Mouse (Mus musculus): ENCODE results near the gene Asxl1.

Gene Asxl1

GRCm38 (mm10) chr2:153417841-153418240 lies 72.2 kb downstream of the Asxl1 start:
- no peak for DNase-seq

- DNase-seq, result no peak
Measured at GRCm38 (mm10) chr2:153418381-153418780, 72.8 kb downstream of the Asxl1 start.

- peak; percentile 48 for DNase-seq
Measured at GRCm38 (mm10) chr2:153421233-153421632, 75.6 kb downstream of the Asxl1 start.

GRCm38 (mm10) chr2:153422051-153422450 lies 76.4 kb downstream of the Asxl1 start:
- peak; percentile 62 for DNase-seq

- DNase-seq, result no peak
Measured at GRCm38 (mm10) chr2:153423113-153423512, 77.5 kb downstream of the Asxl1 start.

GRCm38 (mm10) chr2:153424557-153424956 lies 78.9 kb downstream of the Asxl1 start:
- DNase-seq, result no peak

- no peak for DNase-seq
Measured at GRCm38 (mm10) chr2:153425124-153425844, 79.7 kb downstream of the Asxl1 start.

GRCm38 (mm10) chr2:153425998-153426670 lies 80.5 kb downstream of the Asxl1 start:
- peak; percentile 50 for DNase-seq

- DNase-seq, result peak; percentile 68
Measured at GRCm38 (mm10) chr2:153426931-153427330, 81.3 kb downstream of the Asxl1 start.

- DNase-seq, result no peak
Measured at GRCm38 (mm10) chr2:153428485-153428884, 82.9 kb downstream of the Asxl1 start.

GRCm38 (mm10) chr2:153430571-153430970 lies 84.9 kb downstream of the Asxl1 start:
- DNase-seq, result no peak

GRCm38 (mm10) chr2:153432492-153432891 lies 86.9 kb downstream of the Asxl1 start:
- DNase-seq, result peak; percentile 52

- DNase-seq, result no peak
Measured at GRCm38 (mm10) chr2:153433859-153434258, 88.2 kb downstream of the Asxl1 start.

GRCm38 (mm10) chr2:153434880-153435831 lies 89.5 kb downstream of the Asxl1 start:
- peak; percentile 62 for DNase-seq

GRCm38 (mm10) chr2:153436641-153437305 lies 91.1 kb downstream of the Asxl1 start:
- DNase-seq, result no peak

- no peak for DNase-seq
Measured at GRCm38 (mm10) chr2:153437306-153437659, 91.7 kb downstream of the Asxl1 start.

GRCm38 (mm10) chr2:153440755-153441154 lies 95.1 kb downstream of the Asxl1 start:
- no peak for DNase-seq

- no peak for DNase-seq
Measured at GRCm38 (mm10) chr2:153441228-153441627, 95.6 kb downstream of the Asxl1 start.

- DNase-seq, result peak; percentile 55
Measured at GRCm38 (mm10) chr2:153442720-153443119, 97.1 kb downstream of the Asxl1 start.

GRCm38 (mm10) chr2:153443434-153444240 lies 98.0 kb downstream of the Asxl1 start:
- no peak for DNase-seq

GRCm38 (mm10) chr2:153444254-153445136 lies 98.9 kb downstream of the Asxl1 start:
- DNase-seq, result peak; percentile 87

Data from embryo, embryonic 11 days (tissue).